Mouse (Mus musculus): ENCODE results near the gene Glrx5. TPM values are rescaled to one million over a fixed set of nuclear protein-coding genes. Genes with fewer than 3 reads are reported as not detected.

Gene Glrx5
- total RNA-seq, 2 experiments from 2014 or later, result 83.8 to 111 TPM

DNA sequence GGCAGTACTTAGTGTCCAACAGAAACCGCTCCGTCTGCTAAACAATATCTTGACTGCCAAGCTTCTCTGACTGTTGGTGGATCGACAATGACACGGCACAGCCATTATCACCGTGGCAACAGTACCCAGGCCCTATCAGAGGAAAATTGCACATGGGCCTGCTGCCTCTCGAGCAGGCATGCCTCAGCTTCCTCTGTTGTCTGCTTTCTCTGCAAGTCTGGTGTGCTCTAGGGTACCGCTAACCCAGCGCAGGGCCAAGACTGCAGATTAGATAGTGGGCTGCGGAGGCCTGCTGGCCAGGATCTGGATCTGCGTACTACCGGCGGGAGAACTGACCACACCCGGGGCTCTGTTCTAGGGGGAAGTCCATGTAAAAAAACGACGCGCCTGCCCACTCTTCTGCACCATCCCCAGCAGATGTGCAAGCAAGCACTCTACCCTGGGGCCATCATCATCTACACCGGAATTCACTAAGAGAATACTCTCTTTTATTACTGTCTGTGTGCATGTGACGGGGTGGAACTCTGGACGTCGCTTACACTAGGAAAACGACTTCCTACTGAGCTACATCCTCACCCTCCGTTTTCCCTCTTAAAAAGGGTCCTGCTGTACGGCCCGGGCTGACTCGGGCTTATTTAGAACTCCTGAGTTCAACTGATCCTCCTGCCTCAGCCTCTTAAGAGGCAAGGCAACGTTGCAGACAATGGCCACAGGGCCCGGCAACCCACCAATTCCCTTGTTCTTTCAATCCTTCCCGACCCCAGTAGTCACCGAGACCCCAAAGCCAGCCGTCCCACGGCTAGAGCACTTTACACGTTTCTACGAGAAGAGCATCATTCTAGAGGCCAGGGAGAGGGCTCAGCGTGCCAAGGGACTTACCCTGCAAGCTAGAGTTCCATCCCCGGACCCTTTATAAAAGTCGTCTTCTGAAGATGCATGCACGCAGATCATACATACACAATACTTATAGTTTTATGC lies 1.1 kb upstream of the Glrx5 start:
- DNase-seq, result no peak

GRCm38 (mm10) chr12:105032832-105033775 lies 616 bp downstream of the Glrx5 start:
- no peak for DNase-seq

- DNase-seq, result no peak
These were observed 1.8 kb downstream of the Glrx5 start for GRCm38 (mm10) chr12:105034130-105034769.

DNA sequence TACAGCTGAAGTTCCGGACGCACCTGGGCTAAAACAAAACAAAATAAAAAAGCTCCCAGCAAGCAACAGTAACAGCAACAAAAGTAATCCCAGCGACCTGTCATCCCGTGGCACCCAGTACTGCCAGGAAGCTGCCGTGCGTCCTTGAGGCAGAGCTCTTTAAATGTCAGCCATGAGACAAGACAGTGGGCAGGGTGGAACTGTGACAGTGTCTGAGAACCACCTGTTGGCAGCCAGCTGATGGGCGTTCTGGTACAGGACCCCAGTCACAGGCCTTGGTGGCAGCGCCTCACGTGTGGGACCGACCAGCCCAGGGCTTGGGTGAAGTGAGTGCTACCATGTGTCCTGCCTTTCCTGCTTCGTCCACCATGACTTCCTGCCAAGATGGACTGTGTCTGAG lies 5.7 kb downstream of the Glrx5 start:
- no peak for DNase-seq

- no peak for DNase-seq
These were observed 6.4 kb downstream of the Glrx5 start for GRCm38 (mm10) chr12:105038918-105039317.

DNA sequence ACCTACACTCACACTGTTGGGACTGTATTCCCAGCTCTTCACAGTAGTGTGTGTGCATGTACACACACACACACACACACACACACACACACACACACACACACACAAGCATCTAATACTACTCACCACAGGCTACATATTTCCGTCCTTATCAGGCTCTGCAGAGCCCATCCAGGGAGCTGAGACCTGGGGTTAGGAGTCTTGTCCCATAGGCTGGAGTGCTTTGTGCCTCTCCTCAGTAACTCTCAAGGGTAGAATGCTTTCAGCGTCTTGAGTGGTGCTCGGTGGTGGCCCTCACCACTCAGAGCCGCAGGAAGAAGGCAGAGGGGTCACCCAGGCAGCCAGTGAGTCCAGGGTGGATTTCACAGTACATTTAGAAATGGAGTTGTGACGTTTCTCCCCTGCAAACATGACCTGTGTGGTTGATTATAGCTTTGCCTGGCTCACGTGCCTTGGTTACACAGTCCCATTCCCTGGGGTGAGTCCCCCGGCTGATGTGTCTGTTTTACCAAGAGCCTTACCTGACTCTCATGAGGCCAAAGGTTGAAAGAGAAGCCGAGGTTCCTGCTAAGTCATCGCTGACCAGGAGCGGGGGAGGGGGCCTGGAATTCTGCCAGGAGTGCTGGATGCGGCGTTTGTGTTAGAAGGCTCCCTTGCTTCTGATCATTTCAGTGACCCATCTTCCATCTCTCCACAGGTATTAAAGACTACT lies 7.2 kb downstream of the Glrx5 start:
- DNase-seq, result no peak

- no peak for DNase-seq
These were observed 8.5 kb downstream of the Glrx5 start for GRCm38 (mm10) chr12:105040950-105041349.

- DNase-seq, result no peak
These were observed 10.6 kb downstream of the Glrx5 start for GRCm38 (mm10) chr12:105043081-105043480.

DNA sequence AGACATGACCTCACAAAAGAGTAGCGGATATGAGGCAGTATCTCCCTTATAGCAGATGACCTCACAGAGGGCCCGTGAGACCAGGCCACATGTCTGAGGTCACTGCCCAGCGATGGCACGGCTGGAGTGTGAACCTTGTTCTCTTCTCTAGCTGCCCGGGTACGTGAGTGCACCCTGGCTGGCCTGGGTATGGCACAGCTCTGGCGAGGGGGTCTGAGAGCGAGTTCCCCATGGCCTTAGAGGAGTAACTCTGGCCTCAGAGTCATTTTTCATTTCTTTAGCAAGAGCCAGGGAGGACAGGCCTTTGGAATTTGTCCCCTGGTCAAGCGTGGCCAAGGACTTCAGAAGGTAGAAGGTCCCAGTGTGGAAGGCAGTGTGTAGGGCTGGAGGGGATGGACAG lies 12.3 kb downstream of the Glrx5 start:
- no peak for DNase-seq

DNA sequence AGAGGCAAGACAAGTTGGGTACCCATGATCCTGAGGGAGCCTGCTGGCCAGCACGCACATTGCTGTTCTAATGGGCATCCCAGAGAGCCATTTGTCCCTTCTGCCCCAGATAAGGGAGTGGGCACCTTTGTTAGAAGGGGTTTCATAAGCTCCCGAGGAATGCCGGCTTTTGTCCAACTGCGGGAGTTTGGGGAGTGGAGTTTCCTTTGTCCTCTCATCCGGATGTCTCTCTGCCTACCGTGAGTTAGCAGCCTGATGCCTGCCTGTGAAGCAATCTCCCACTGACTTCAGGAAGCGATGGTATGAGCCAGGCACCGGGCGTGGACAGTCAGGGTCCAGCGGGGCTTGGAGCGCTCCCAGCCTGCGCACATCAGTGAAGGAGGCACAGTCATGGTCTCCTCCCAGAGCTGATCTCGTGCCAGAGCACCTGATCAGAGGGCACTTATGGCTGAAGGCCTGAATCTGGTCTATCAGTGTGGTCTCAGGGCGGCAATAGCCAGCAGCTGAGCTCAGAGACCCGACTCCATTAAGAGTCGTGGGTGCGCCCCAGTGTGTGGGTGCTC lies 15.9 kb downstream of the Glrx5 start:
- no peak for DNase-seq

GRCm38 (mm10) chr12:105049813-105050212 lies 17.3 kb downstream of the Glrx5 start:
- no peak for DNase-seq

DNA sequence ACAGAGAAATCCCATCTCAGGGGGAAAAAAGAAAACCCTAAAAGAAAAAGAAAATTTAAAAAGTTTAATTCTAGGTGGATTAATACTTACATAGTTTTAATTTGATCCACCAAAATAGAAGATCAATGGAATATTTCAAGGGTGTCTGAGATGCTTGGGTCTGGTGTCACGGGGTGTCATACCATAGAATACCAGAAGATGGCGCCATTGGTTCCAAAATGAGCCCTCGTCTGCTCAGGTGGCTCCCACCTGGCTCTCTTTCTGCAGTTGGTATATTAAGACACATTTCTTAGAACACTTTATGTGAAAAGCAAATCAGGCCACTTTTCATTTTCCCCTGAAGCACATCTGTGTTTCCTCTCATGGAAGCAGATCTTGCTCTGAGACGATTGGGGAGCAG lies 18.4 kb downstream of the Glrx5 start:
- peak in 1 of 2 experiments; percentile 69 for DNase-seq

DNA sequence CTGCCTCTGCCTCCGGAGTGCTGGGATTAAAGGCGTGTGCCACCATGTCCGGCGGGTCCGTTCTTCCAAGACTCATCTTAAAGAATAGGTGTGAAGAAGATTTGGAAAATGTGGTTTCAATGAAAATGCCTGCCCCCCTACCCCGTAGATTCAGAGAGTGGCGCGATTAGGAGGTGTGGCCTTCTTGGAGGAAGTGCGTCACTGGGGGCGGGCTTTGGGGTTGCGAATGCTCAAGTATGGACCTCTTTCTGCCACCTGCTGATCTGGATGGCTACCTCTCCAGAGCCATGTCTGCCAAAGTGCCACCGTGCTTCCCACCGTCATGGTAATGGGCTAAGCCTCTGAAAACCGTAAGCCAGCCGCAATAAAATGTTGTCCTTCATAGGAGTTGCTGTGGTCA lies 21.6 kb downstream of the Glrx5 start:
- no peak for DNase-seq

- no peak for DNase-seq
These were observed 22.8 kb downstream of the Glrx5 start for GRCm38 (mm10) chr12:105055308-105055707.

DNA sequence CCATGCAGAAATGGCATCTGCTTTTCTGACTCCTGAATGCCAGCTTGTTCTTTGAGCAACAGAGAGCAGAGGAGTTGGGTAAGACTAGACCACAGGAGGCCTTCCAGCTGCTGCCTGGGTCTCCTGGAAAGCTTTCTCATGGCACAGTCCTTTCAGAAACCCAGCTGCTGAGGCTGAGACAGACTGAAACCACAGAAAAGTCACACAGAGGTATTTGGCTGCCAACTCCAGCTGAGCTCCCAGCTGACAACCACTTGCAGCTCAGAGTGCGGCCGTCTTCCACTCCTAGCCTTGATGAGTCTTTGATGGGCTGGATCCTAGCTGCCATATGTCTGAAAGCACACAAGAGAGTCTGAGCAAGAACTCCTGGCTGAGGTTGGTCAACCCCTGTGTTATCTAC lies 27.5 kb downstream of the Glrx5 start:
- no peak for DNase-seq

GRCm38 (mm10) chr12:105063201-105064134 lies 31.0 kb downstream of the Glrx5 start:
- DNase-seq, result no peak

DNA sequence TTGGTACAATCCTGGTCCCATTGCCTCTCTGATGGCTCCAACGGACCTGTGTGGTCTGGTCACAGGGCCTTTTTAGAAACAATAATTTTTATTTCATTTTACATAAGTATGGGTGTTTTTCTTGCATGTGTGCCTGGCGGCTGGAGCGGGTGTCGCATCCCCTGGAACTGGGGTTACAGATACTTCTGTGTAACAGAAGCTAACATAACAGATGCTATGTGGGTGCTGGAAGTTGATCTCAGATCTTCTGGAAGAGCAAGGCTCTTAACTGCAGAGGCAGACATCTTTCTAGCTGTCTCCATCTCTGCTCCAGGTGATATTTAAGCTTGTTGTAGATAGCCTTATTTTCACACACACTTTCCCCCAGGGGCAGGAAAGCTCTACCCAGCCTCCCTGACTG lies 31.7 kb downstream of the Glrx5 start:
- no peak for DNase-seq

GRCm38 (mm10) chr12:105065119-105065518 lies 32.6 kb downstream of the Glrx5 start:
- no peak for DNase-seq

- DNase-seq, result no peak
These were observed 34.0 kb downstream of the Glrx5 start for GRCm38 (mm10) chr12:105066523-105066922.

DNA sequence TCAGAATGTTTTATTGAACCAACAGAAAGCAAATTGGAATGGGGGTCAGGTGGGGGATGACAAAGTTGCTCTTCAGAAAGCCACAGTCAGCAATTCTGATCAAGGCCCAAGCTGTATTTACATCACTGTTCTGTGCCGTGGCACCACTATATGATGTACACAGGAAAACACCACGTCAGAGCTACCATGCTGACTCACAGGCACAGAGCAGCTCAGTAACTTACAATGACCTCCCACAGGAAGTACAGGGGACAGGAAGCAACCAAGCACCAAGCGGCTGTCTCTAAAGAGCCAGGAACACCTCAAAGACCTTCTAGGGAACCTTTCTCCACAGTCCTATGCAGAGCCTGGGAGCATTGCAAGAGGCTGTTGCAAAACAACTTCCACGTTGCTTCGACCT lies 36.4 kb downstream of the Glrx5 start:
- no peak for DNase-seq

Measured in heart, adult 18-20 months (tissue).